Mouse (Mus musculus) thymus, postnatal 10 days (tissue): ENCODE data around the gene Gm45234.

Experiments
- DNase-seq, 2 experiments: peaks; one replicate each; pipeline ENCODE4 v3.0.0; 2021; ENCODE audit warnings: low spot score in 2 of 2

Gene Gm45234

DNA sequence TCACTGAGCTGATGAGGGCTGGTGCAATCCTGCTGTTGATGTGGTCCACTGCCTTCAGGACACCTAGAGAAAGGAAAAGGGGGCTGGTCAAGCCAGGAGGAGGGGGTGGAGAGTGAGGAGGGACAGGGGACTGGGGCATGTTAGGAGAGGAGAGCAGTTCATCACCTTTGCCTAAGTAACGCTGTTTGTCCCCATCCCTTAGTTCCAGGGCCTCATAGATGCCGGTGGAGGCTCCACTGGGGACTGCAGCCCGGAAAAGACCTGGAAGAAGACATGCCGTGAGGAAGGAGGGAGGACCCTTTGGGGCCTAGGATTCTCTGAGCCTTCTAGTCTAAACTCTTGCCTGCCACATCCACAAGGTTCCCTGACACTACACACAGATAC is 11.7 kb upstream of the Gm45234 start:
- DNase-seq: no peak

DNA sequence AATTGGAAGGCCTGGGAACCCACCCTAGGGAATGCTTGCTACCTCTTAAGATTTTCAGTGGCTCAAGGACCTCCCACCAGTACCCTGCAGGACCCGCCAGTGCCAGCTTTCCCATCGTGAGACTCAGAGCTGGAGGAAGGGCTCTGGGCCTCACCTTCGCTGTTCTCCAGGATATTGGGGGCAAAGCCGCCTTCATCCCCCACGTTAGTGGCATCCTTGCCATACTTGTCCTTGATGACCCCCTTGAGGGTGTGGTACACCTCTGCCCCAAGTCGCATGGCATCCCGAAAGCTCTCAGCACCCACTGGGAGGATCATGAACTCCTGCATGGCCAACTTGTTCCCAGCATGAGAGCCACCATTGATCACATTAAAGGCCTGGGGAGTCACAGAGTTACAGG is 10.1 kb upstream of the Gm45234 start:
- no peak for DNase-seq

DNA sequence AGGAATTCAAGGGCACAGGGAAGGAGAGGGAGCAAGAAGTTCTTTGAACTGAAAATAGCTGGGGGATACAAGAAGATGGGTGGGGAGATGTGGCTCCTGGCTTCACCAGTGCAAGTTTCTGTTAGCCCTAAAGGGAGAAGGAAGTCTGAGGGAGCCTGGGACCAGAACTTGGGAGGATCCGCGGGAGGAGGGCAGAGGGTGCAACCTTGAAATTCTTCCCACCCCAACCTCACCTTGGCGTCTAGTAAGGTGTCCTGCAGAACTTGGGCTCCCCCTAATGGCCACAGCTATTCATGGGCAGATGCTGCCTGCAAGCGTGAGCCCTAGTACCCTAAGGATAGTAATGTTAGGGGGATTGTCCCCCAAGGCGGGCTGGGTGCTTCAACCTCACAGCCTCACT is 3.4 kb upstream of the Gm45234 start:
- peak; percentile 77 to 92 for DNase-seq

DNA sequence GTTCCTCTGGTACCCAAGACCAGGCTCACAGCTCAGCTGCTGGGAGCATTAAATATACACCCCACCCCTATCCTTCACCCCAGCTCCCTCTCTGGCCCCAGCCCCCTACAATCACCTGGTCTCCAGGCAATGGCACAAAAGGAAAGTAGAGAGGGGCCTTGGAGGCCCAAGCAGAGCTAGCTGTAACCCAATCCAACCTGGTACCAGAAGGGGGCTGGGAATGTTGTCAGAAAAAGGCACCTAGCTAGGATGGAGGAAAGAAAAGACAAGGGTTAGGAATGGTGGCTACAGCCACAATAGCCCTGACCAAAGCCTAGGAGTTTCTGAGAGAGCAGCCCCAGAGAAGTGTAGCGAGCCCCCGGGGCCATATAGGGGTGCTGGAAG is 3.0 kb upstream of the Gm45234 start:
- DNase-seq: no peak

DNA sequence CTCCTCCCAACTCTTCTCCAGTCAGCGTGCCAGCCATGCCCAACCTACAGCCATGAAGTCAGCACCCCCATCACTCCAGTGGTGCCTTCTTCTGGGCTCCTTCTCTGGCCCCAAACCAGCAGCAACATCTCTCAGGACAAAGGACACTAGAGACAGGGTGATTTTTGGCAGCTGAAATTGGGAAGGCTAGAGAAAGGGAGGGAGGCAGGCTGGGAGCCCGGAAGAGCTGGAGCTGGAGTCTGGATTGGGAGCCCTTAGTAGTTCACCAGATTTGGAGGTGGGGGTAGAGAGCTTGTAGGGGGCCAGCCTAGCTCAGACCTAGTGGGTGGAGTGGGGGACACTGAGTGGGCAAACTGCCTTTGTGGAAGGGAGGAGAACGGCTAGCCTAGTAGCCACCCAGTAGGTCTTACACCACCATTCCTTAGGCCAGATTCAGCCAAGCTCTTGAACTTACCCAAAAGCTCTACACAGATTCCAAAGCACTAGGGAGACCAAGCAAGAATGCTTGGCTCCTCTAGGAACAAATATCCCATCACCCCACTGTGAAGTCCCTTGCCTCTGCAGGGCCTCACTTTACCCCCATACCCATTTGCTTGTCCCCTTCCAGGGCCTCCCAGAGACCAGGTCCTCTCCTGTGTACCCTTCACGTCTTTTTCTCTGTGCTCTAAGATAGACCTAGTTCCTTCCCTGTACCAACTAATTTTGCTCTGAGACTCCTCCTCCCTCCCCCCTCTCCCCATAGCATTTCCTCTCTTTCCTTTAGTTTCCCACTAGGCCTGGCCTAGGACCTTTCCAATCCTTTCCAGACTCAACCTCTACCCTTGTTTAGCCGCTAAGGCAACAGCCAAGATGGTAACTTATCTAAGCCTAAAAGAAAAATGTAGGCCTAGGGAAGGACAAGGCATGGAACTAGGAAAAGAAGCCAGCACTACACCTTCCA is 2.4 kb upstream of the Gm45234 start:
- DNase-seq: no peak

DNA sequence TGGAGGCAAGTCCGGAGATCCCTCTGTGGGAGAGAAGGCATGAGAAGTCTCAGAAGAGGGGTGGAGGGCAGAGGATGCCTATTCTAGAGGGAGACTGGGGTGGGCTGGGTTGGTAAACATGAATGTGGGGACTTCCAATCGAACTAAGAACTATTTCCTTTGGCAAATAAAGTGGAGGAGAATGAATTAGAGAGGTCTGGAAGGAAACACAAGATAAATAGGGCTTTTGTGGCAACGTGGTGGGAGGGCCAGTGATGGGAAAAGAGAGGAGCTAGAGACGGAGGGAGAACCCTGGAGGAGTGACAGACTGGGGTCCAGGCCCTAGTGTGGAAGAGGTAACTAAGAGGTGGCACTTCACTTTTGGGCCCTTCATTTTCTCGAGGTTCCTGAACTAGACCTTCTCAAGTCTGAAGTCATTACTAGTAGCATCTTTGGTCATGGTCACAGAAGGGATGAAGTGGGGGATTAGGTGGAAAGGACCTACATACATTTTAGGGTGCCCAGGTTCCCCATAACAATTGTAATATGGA is 1.6 kb upstream of the Gm45234 start:
- DNase-seq: no peak

DNA sequence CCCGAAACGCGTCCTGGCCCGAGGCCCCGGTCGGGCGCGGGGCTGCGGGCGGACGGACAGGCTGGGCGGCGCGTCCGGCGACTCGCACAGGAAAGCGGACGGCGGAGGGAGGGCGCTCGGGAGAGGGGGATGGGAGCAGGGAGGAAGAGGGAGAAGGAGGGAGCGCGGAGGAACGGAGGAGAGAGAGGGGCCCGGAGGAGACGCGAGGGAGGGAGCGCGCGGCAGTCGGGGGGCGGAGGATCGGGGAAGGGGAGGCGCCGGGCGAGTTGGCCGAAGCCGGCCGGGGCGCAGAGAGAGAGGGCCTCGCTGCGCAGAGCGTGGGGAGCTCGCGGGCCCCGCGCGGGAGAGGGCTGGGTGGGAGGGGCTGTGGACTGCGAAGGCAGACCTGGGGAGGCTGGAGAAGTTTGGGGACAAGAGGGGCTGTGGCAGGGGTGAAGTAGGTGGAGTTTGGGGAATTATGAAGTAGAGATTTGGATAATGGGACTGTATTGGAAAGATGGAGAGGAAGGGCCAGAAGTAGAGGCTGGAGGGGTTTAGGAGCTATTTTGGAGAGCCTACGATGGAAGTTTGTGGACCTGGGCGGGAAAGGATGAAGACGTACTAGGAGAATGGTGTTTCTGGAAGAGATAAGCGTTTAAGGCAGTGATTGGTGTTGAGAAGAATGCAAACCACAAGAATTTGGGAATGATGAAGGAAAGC is 980 bp upstream of the Gm45234 start:
- peak; percentile 27 to 49 for DNase-seq

DNA sequence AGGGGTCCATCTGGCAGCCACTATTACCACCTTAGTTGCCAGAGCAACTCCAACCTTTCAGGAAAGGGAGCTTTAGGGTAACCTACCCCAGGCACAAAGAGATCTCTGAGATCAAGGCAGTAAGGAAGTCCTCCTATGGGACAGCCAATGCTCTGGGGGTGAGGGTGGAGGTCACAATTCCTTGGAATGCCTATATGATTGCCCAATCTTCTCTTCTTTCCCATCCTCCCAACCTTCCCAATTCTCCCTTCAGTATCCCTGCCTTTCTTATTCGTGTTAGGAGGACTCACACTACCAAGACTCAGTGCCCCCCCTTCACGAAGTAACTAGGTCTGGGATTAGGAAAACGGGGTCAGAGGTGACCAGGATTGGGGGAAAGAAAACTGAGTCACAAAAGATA is 515 bp downstream of the Gm45234 start:
- DNase-seq: no peak

DNA sequence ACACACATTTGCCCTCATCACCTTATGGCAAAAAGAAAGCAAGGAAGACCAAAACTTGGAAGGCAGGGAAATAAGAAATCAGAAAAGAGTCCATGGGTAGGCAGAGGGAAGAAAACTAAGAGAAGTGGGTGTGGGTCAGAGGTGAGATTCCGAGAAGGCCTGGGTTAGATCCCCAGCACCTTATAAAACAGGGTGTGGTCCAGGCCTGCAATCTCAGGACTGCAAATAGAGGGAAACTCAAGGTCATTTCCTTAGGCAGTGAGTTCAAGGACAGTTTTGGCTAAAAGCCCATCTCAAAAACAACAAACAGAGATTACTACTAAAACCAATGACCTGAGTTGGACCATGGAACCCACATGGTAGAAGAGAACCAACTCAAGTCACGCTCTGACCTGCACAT is 2.0 kb downstream of the Gm45234 start:
- no peak for DNase-seq

DNA sequence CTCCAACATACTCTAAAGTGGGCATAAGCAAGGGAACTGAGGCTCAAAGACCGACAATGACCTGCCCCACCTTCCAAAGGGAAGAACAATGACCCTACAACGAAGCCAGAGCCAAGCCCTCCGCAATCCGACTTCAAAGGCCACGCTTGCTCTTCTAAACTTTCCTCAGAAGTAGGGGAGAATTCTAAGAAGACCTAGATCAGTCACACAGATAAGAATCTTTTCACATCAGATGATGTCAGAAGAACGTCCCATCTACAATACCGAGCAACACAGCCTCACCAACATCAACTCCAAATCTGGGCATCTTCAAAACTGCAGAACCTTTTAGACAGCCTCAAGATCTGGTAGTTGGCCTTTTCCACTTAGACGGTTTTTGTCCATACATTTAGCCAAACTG is 5.4 kb downstream of the Gm45234 start:
- DNase-seq: no peak

DNA sequence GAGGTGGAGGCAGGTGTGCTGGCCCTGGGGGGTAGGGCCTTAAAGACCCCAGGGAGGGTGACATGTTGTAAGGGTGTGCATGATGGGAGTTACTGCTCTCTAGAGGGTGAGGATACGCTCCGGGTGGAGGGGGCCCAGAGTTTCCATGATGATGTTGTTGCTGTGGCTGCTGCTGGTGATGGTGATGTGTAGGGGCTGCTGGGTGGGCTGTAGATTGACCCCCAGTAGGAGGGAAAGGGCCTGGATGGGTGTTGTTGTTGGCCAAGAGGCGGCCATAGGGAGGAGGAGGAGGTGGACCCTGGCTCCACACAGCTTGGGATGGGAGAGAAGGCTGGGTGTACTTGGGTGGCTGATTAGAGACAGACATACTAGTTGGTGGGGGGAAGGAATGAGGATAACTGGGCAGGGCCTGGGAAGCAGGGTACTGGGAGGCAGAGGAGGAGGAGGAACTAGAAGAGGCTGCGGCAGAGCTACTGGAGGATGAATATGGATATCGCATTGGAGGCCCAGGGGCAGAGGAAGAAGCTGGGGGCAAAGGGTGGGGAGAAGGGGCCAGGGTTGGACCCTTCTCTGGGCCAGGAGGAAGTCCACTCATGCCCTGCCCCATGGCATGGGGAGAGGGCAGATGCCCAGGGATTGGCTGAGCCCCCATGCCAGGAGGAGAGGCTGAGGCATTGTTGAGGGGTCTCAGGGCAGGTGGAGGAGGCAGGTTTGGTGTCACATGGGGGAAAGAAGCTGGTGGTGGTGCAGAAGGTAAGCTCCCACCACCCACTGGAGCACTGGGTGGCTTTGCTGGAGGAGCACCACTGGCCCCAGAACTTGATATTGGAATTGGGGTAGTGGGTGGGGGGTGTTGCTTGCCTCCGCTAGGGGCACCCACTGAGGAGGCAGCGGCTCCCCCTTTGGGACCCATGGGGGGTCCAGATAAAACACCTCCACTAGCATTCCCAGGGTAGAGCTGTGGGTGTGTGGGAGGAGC is 8.9 kb downstream of the Gm45234 start:
- DNase-seq: no peak

DNA sequence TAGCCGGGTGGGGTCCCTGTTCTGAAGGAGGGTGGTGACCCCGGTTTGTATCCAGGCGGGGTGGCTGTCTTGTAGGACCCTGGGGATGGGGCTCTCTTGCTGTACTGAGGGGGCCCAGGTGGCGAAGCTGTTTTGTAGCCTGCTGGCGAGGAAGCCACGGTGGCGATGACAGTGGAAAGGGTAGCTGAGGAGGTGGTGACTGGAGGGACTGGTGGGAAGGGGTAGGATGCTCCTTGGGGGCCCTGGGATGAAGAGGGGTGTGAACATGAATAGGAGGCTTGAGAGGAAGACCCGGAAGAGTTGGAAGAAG is 9.6 kb downstream of the Gm45234 start:
- no peak for DNase-seq

DNA sequence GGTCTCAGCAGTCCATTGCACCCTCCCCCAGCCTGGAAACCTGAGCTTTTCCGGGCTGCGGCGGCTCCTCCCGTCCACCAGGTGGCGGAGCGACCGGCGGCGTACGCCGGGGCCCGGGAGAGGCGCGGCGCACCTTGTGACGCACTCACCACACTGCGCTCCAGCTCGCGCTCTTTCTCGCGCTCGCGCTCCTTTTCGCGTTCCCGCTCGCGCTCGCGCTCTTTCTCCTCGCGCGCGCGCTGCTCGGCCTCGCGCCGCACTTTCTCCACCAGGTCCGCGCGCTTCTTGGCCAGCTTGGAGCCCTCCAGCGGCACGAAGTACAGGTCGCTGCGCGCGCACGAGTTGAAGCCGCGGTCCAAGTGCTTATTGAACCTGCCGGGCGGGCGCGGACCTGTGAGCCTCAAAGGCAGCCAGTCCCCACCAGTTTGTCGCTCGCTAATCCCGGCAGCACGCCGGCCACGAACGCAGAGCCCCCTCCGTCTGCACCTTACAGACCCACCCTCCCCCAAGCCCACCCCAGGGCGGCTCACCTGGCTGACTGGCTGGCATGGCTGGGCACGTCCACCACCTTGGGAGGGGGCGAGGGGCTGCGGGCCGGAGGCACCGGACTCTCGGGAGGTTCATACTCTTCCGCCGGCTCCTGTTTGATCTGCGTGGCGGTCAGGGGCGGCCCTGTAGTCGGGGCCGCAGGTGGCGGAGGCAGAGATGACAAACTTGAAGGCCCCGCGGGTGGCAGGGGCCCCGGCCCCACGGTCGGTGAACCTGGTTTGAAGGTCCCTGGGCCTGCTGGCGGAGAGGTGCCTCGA is 10.1 kb downstream of the Gm45234 start:
- DNase-seq: peak; percentile 90 to 94

DNA sequence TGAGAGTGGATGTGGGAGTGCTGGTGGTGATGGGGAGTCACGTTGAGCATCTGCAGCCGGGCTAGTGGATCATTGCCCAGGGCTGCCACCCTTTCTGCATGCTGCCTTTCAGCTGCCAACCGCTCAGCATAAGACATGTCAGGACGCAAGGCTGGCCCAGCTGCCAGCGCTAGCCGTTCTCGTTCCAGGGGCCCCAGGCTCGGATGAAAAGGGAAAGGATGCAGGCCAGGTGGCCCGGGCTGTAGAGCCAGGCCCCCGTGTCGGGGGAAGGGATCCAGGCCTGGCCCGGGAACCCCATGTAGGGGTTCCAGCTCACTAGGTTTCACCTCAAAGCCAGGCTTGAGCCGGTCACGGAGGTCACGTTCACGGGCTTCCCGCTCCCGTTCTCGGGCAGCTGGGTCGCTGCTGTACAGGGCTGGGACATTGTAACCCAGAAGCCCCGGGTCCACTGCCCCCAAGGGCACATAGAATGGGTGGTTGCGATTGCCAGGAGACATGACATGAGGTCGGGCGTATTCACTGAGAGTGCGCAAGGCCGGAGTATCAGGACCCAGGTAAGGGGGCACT is 11.0 kb downstream of the Gm45234 start:
- peak in 1 of 2 experiments; percentile 47 for DNase-seq

DNA sequence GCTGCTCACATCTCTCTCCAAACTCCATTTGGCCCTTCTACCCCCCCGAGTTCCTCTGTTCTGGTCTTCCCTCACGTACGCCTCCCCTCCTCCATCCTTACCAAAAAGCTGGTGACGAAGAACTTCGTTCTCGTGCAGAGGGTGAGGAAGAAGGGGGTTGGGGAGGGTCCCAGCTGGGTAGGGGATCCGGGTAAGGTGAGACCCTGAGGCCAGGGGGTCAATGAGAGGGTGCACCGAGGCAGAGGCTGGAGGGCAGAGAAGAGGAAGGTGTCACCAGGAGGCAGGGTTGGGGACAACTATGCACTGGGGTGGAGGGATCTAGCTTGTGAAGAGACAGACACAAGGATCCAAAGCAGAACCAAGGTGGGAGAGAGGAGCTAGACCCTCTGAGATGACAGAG is 12.2 kb downstream of the Gm45234 start:
- no peak for DNase-seq

DNA sequence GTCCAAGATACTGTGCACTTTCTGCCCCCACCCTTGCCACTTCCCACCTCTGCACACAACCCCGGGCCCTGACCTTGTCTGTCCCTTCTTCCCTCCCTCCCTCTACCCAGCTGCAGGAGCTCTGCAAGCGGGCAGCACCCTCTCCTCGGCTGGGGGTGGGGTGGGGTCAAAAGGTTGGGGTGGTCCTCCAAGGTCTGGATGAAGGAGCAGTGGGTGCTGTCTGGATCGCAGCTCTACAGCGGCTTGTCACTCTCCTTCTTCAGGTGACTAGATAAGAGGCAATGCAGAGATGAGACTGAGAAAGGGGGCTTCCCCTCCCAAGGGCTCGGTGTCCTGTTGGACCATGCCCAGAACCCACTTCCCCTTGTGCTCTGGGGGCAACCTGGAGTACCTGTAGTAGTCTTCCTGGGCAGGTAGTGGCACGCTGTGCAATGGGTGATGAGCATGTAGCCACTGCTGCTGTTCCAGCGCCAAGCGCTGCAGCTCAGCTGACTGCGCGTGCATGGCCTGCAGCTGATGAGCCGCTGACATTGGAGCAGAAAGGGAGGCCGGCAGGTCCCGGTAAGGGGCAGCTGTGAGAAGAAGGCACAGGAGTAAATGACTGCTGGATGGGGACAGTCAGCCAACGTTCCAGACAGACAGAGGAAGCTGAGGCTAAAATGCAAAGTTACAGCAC is 12.8 kb downstream of the Gm45234 start:
- no peak for DNase-seq

DNA sequence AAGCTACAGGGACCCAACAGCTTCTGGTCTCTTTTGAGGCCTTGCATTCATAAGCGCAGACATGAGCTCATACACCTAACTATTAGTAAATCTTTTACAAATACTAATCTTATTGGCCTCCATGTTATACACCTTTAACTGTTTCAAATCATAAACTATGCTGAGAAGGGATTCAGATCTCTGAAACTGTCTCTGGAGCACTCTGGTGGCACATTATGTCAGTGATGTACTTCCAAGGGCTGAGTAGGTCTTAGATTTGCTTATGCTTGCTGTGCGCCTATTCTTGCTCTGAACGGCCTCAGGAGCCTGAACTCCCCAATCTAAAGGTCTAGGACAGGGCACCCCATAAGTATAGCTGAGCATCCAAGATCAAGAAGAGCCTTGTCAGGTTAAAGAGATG is 14.0 kb downstream of the Gm45234 start:
- no peak for DNase-seq

DNA sequence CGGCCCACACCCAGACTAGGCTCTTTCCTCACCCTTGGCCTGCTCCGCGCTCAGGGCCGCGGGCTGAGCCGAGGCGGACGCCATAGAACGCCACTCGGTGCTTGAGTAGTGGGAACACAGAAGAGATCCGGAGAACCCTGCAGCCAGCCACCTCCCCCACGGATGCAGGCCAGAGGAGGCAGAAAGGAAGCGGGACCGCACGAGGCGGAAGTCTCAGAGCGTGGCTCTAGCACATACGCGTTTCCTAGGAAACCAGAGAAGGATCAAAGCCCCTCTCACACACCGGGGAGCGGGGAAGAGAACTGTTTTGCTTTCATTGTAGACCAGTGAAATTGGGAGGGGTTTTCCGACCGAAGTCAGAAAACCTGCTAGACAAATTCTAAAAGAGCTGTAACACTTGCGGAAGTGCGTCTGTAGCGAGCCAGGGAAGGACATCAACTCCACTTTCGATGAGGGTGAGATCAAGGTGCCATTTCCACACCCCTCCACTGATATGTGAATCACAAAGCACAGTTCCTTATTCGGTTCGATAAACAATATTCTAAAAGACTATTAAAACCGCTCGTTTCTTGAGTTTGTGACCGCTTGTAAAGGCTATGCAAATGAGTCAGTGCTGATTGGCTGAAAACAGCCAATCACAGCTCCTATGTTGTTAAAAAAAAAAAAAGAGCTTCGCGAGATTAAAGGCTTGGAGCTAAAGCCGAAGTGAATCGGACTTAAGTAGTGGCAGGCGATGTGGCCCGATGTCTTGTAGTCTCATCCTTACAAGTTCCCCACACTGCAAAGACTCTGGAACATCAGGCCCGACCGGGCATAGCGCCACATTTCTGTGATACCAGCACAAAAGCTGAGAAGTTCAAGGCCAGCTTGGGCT is 14.7 kb downstream of the Gm45234 start, which contains the start of gene Grcc10:
Gene Grcc10, minus strand, starts transcription at position 487 of the 874 bp plus-strand sequence.
- peak; percentile 91 to 93 for DNase-seq
